Mouse (Mus musculus) myocyte (in vitro differentiated cells): ENCODE results near the gene Rab44. TPM values are rescaled to one million over a fixed set of nuclear protein-coding genes. Genes with fewer than 3 reads are reported as not detected.

Experiments
- H3K27me3 ChIP-seq: one replicate; pipeline ENCODE4 v1.6.1; 2011; ENCODE audit not compliant: control insufficient read depth, insufficient read depth, insufficient read length
- H3K36me3 ChIP-seq: one replicate; pipeline ENCODE4 v1.6.1; 2011; ENCODE audit not compliant: control insufficient read depth, insufficient read depth
- H3K4me2 ChIP-seq: one replicate; pipeline ENCODE4 v1.6.1; 2011; ENCODE audit warnings: low read depth, control low read depth
- H3K4me3 ChIP-seq: one replicate; pipeline ENCODE4 v1.5.1; 2011; ENCODE audit warnings: mild to moderate bottlenecking, control low read depth, moderate library complexity
- H3K79me2 ChIP-seq: one replicate; pipeline ENCODE4 v1.6.1; 2011; ENCODE audit not compliant: control insufficient read depth, insufficient read depth
- H3ac ChIP-seq: one replicate; pipeline ENCODE4 v1.6.1; 2011; ENCODE audit not compliant: control insufficient read depth, insufficient read length
- CEBPB ChIP-seq: IDR thresholded peaks from 2 replicates; pipeline ENCODE4 v1.6.1; 2011; ENCODE audit warnings: mild to moderate bottlenecking, moderate library complexity; ENCODE audit not compliant: poor library complexity, insufficient read depth, severe bottlenecking
- E2F4 ChIP-seq: IDR thresholded peaks from one replicate; pipeline ENCODE4 v1.6.1; 2011; ENCODE audit warnings: mild to moderate bottlenecking, control low read depth, moderate library complexity; ENCODE audit not compliant: insufficient read depth
- MAX ChIP-seq: IDR thresholded peaks from one replicate; pipeline ENCODE4 v1.6.1; 2011; ENCODE audit warnings: low read depth, mild to moderate bottlenecking, control low read depth
- MYOD1 ChIP-seq, 3 experiments: IDR thresholded peaks; one replicate each; pipeline ENCODE4 v1.6.1; 2011; ENCODE audit warnings: control low read depth in 2 of 3, low read depth in 2 of 3, mild to moderate bottlenecking in 2 of 3, moderate library complexity in 1 of 3; ENCODE audit not compliant: insufficient read length in 2 of 3, control insufficient read depth in 1 of 3
- MYOG ChIP-seq, 3 experiments: IDR thresholded peaks; one replicate each; pipeline ENCODE4 v1.6.1; 2011; ENCODE audit warnings: control low read depth in 2 of 3, low read depth in 2 of 3, mild to moderate bottlenecking in 2 of 3; ENCODE audit not compliant: insufficient read length in 2 of 3, control insufficient read depth in 1 of 3, insufficient read depth in 1 of 3
- POLR2A ChIP-seq: IDR thresholded peaks from one replicate; pipeline ENCODE4 v1.6.1; 2011; ENCODE audit warnings: low read depth, mild to moderate bottlenecking, control low read depth, moderate library complexity; ENCODE audit not compliant: insufficient read length
- POLR2AphosphoS2 ChIP-seq: IDR thresholded peaks from one replicate; pipeline ENCODE4 v1.6.1; 2011; ENCODE audit warnings: low read depth, control low read depth; ENCODE audit not compliant: insufficient read length
- REST ChIP-seq: IDR thresholded peaks from one replicate; pipeline ENCODE4 v1.6.1; 2011; ENCODE audit warnings: mild to moderate bottlenecking, control low read depth, moderate library complexity; ENCODE audit not compliant: insufficient read depth, insufficient read length
- SRF ChIP-seq: IDR thresholded peaks from one replicate; pipeline ENCODE4 v1.6.1; 2011; ENCODE audit warnings: low read depth; ENCODE audit not compliant: control insufficient read depth, insufficient read length
- TCF12 ChIP-seq: IDR thresholded peaks from one replicate; pipeline ENCODE4 v1.6.1; 2011; ENCODE audit warnings: mild to moderate bottlenecking, control low read depth; ENCODE audit not compliant: poor library complexity, insufficient read depth, severe bottlenecking
- TCF3 ChIP-seq: IDR thresholded peaks from one replicate; pipeline ENCODE4 v1.6.1; 2011; ENCODE audit warnings: low read depth, control low read depth; ENCODE audit not compliant: insufficient read length
- USF1 ChIP-seq: IDR thresholded peaks from one replicate; pipeline ENCODE4 v1.6.1; 2011; ENCODE audit warnings: low read depth, mild to moderate bottlenecking, control low read depth, moderate library complexity
- polyA plus RNA-seq: library from polyadenylated mRNA; unstranded; fragments of >200 nt; fragmentation: generic; extraction: Trizol; gene quantifications from one replicate; pipeline ENCODE4 v1.2.1, GENCODE M21; 2012; ENCODE audit warnings: missing spikeins

The Rab44 gene
- polyA plus RNA-seq, 1 experiment = 6.8 TPM

DNA sequence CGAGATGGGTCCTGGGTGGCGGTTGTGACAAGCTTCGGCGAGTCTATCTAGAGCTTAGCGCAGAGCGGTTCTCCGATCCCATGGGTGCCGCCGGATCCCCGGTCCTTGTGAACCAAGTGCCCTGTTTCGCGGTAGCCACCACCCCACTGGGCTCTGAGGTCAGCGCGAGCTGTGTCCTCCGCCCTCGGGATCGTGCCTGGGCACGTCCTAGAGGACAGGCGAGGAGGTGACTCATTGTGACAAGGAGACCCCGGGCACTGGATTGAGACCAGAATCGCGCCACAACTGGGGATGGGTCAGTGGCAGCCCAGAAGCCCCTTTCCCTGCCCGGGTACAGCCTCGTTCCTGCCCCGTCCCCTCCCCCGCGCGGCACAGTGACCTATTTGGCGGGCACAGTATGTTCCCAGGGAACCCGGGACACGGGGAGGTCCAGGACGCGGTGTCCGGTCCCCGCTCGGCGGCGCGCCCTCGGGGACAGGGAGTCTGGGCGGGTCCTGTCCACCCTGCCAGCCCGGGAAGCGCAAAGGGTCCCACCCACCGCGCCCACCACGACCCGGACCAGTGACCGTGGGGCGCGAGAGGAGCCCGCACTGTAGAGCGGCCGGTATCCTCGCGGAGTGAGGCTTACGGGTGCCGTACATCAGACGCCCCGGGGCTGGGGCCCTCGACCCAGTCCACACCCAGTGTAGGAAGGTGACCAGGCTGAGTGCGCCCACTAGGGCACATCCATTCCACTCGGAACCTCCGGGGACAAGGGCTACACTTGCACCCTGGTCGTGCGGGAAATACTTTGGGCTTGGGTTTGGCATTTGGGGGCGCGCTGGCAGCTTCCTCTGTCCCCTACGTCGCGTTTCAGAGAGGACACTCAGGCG is 19.4 kb upstream of the Rab44 start:
- peak overlapping the region; percentile 100 for H3K4me3 ChIP-seq
- peak in 1 of 3 experiments; percentile 7 for TF ChIP-seq MYOD1 (IDR thresholded peaks at IDR 0.05; ENCODE audit: control insufficient read depth in 1 of 3, insufficient read length in 2 of 3, low read depth in 2 of 3)
- no peak for TF ChIP-seq TCF3
- TF ChIP-seq MAX = no peak
- TF ChIP-seq TCF12 = no peak
- TF ChIP-seq POLR2AphosphoS2 = peak; percentile 66
- peak; percentile 45 for TF ChIP-seq POLR2A
- peak in 1 of 3 experiments; percentile 29 for TF ChIP-seq MYOG (IDR thresholded peaks at IDR 0.05; ENCODE audit: control insufficient read depth in 1 of 3, insufficient read depth in 1 of 3, insufficient read length in 2 of 3, low read depth in 2 of 3)

DNA sequence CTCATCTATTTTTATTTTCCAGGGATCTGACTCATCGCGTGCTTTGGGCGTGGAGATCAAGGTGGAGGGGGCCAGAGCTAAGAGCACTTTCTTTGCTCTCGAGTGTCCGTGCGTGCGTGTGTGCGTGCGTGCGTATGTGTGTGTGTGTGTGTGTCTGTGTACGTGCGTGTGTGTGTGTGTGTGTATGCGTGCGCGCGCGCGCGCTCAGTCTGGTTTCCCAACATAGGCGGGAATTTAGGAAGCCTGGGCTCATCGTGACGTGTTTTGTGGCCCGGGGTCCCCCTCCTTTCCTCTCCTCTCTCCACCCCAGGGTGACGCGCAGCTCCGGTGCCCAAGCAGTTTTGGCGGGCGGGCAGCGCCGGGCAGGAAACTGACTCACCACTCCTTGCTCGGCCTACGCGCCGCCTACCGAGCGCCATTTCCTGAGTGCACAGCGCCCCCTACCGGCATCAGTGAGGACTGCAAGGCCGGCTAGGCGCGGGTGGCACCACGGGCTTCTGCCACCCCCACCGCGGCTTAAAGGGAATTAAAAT is 18.7 kb upstream of the Rab44 start:
- peaks cover 45% of the 10 kb centered on the region for H3K36me3 ChIP-seq
- H3K4me3 ChIP-seq = peak overlapping the region; percentile 100
- no peaks in the 10 kb centered on the region for H3K27me3 ChIP-seq
- TF ChIP-seq SRF (peak; percentile 56), MYOD1 (IDR thresholded peaks at IDR 0.05; ENCODE audit: control insufficient read depth in 1 of 3, insufficient read length in 2 of 3, low read depth in 2 of 3) (no peak), MYOG (IDR thresholded peaks at IDR 0.05; ENCODE audit: control insufficient read depth in 1 of 3, insufficient read depth in 1 of 3, insufficient read length in 2 of 3, low read depth in 2 of 3) (peak in 1 of 3 experiments; percentile 32), POLR2AphosphoS2 (peak; percentile 93), POLR2A (peak; percentile 88)
- peak overlapping the region; percentile 77 for H3ac ChIP-seq
- H3K4me2 ChIP-seq = peak overlapping the region; percentile 93
- peaks cover 62% of the 10 kb centered on the region for H3K79me2 ChIP-seq

More for the DNA sequence above, 19.4 kb upstream of the Rab44 start:
- H3K27me3 ChIP-seq = no peaks in the 10 kb centered on the region
- H3K79me2 ChIP-seq = peaks cover 62% of the 10 kb centered on the region
- no peak overlapping the region for H3K4me2 ChIP-seq
- peak overlapping the region; percentile 77 for H3ac ChIP-seq
- peaks cover 38% of the 10 kb centered on the region for H3K36me3 ChIP-seq

DNA sequence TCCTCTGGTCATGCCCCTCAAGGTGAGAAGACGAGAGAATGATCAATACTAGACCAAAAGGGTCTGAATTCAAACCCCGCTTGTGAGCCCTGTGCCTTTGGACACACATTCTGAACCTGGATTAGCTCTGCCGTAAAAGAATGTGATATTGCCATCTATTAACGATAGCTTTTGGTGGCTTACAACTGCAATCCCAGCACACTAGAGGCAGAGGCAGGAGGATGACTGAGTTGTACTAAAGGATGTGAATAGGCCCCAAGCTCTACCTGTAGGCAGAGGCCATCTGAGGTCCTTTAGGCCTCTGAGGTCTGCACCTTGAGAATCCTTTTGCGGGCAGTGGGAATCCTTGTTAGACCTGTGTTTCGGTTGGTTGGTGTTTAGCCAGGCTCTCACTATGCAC is 17.7 kb upstream of the Rab44 start:
- peak overlapping the region; percentile 93 for H3K4me2 ChIP-seq
- peak; percentile 84 for TF ChIP-seq POLR2AphosphoS2
- TF ChIP-seq POLR2A = no peak
- H3K4me3 ChIP-seq = peak overlapping the region; percentile 100
- peaks cover 50% of the 10 kb centered on the region for H3K36me3 ChIP-seq
- H3ac ChIP-seq = peak overlapping the region; percentile 77
- H3K27me3 ChIP-seq = no peaks in the 10 kb centered on the region
- H3K79me2 ChIP-seq = peaks cover 62% of the 10 kb centered on the region

DNA sequence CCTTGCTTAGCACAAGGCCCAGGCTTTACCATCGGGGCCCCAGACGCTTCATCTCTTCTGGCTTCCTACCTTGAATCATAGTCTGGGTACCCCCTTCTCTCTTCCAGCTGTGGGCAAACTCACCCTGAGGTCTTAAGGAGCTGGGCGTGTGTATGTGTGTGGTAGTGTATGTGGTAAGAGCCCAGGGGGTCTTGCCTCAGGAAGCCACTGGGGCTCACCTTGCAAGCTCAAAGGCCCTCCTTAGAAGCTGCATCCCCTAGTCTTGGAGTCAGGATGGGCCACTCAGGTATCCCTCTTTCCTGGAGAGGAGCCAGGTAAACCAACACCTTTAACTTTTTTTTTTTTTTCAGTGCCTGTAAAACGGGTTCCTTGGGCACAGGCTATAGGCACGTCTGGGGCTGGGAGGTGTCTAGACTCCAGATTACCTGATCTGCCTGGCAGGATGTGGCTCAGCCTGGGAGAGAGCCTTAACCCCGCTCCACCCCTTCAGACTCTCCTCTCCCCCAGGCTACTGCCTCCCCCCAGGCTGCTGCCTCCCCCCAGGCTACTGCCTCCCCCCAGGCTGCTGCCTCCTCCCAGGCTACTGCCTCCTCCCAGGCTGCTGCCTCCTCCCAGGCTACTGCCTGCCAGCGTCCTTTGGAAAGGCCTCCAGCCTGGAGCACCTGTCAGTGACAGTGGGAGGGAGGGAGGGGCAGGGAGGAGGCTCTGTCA is 16.9 kb upstream of the Rab44 start:
- TF ChIP-seq MYOD1 (IDR thresholded peaks at IDR 0.05; ENCODE audit: control insufficient read depth in 1 of 3, insufficient read length in 2 of 3, low read depth in 2 of 3) (peak in 1 of 3 experiments; percentile 18), MYOG (IDR thresholded peaks at IDR 0.05; ENCODE audit: control insufficient read depth in 1 of 3, insufficient read depth in 1 of 3, insufficient read length in 2 of 3, low read depth in 2 of 3) (peak in 1 of 3 experiments; percentile 60), POLR2A (peak; percentile 64), MAX (no peak), POLR2AphosphoS2 (peak; percentile 65)
- Histone ChIP-seq H3K4me3 (peak overlapping the region; percentile 100), H3K36me3 (peaks cover 50% of the 10 kb centered on the region), H3ac (no peak overlapping the region), H3K79me2 (peaks cover 61% of the 10 kb centered on the region), H3K27me3 (no peaks in the 10 kb centered on the region), H3K4me2 (peak overlapping the region; percentile 93)

DNA sequence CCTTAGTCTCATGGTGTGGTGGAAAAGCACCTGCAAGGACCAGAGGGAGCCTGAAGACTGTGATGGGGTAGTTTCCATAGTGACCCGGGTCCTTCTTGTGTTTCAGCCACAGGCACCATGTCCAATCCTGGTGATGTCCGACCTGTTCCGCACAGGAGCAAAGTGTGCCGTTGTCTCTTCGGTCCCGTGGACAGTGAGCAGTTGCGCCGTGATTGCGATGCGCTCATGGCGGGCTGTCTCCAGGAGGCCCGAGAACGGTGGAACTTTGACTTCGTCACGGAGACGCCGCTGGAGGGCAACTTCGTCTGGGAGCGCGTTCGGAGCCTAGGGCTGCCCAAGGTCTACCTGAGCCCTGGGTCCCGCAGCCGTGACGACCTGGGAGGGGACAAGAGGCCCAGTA is 15.7 kb upstream of the Rab44 start:
- Histone ChIP-seq H3K4me2 (no peak overlapping the region), H3K79me2 (peaks cover 49% of the 10 kb centered on the region), H3ac (no peak overlapping the region), H3K36me3 (peaks cover 50% of the 10 kb centered on the region), H3K4me3 (peak overlapping the region; percentile 100), H3K27me3 (no peaks in the 10 kb centered on the region)
- TF ChIP-seq POLR2A (peak; percentile 76), USF1 (no peak), CEBPB (no peak), REST (no peak), TCF3 (no peak), E2F4 (no peak), MAX (no peak), POLR2AphosphoS2 (peak; percentile 93)
